Mouse (Mus musculus): ENCODE data around the gene Slc1a5.

- TF ChIP-seq EP300 (IDR thresholded peaks at IDR 0.05; ENCODE audit: low read depth) (no peak), CTCF (IDR thresholded peaks at IDR 0.05; ENCODE audit: low read depth) (no peak)
Observed at GRCm38 (mm10) chr7:16840109-16840491, 59.0 kb downstream of the Slc1a5 start.

Data from heart, postnatal 0 days (tissue).